ENCODE assay signal across 8 mouse cellular contexts in genomic region chr7:6282749-6283148, GRCm38 (mm10). TPM values are rescaled to one million over a fixed set of nuclear protein-coding genes. Genes with fewer than 3 reads are reported as not detected.
DNase-seq lines count a peak whose midpoint lies in the region; ATAC-seq and TF ChIP-seq lines count a peak whose summit lies in the region.

No protein-coding gene starts in this region.

- peak; percentile 79 to 87 for DNase-seq in CD8-positive naive resting alpha-beta T cell, adult 2 months (ENCODE audit: low read depth in 2 of 2, low spot score in 2 of 2)
- peak; percentile 90 for DNase-seq in kidney, postnatal 0 days (ENCODE audit: low spot score)
- DNase-seq in natural killer cell, adult 2 months (ENCODE audit: low spot score in 2 of 2): peak; percentile 74 to 82

- H3K4me1 ChIP-seq in bone marrow, adult 2 months (ENCODE audit: control insufficient read depth, insufficient read depth, low read length): no peaks in the 10 kb centered on the region; the same call in 1 of the 2 replicates
- H3K4me1 ChIP-seq in heart, embryonic 13.5 days: peaks cover 24% of the 10 kb centered on the region
- peaks cover 5% of the 10 kb centered on the region; the same call in 1 of the 2 replicates for H3K4me1 ChIP-seq in kidney, postnatal 0 days (replicated peaks; ENCODE audit: insufficient read depth, low read length)
- H3K4me1 ChIP-seq in liver, embryonic 12.5 days: peaks cover 44% of the 10 kb centered on the region
- H3K4me1 ChIP-seq in stomach, embryonic 15.5 days: peaks cover 4% of the 10 kb centered on the region; the same call in 1 of the 2 replicates

- peak overlapping the region; percentile 86 for H3K9ac ChIP-seq in heart, embryonic 13.5 days
- no peak overlapping the region for H3K9ac ChIP-seq in kidney, postnatal 0 days (ENCODE audit: low read depth, low read length)
- H3K9ac ChIP-seq in liver, embryonic 12.5 days: peak overlapping the region; percentile 76
- no peak overlapping the region for H3K9ac ChIP-seq in stomach, embryonic 15.5 days

- H3K9me3 ChIP-seq in heart, embryonic 13.5 days: no peaks in the 10 kb centered on the region
- no peaks in the 10 kb centered on the region for H3K9me3 ChIP-seq in kidney, postnatal 0 days (replicated peaks; ENCODE audit: low read length)
- no peaks in the 10 kb centered on the region for H3K9me3 ChIP-seq in liver, embryonic 12.5 days (replicated peaks)
- H3K9me3 ChIP-seq in stomach, embryonic 15.5 days: no peaks in the 10 kb centered on the region

- H3K27ac ChIP-seq in bone marrow, adult 2 months (ENCODE audit: control insufficient read depth, insufficient read depth, low read depth, low read length, poor library complexity): no peak overlapping the region
- H3K27ac ChIP-seq in heart, embryonic 13.5 days (replicated peaks): peak overlapping the region; percentile 80; the same call in 1 of the 2 replicates
- no peak overlapping the region for H3K27ac ChIP-seq in kidney, postnatal 0 days
- H3K27ac ChIP-seq in liver, embryonic 12.5 days: peak overlapping the region; percentile 78
- H3K27ac ChIP-seq in stomach, embryonic 15.5 days: peak overlapping the region; percentile 90; the same call in 1 of the 2 replicates

- H3K4me3 ChIP-seq in bone marrow, adult 2 months (replicated peaks; ENCODE audit: control insufficient read depth, low read depth, low read length): peak overlapping the region; percentile 63
- H3K4me3 ChIP-seq in heart, embryonic 13.5 days: peak overlapping the region; percentile 70
- peak overlapping the region; percentile 55 for H3K4me3 ChIP-seq in kidney, postnatal 0 days (replicated peaks; ENCODE audit: low read depth, low read length)
- peak overlapping the region; percentile 68 for H3K4me3 ChIP-seq in liver, embryonic 12.5 days
- peak overlapping the region; percentile 53 for H3K4me3 ChIP-seq in stomach, embryonic 15.5 days (replicated peaks)

- peak overlapping the region; percentile 73 for H3K4me2 ChIP-seq in heart, embryonic 13.5 days
- H3K4me2 ChIP-seq in kidney, postnatal 0 days (ENCODE audit: low read length): peak overlapping the region; percentile 73
- H3K4me2 ChIP-seq in liver, embryonic 12.5 days: peak overlapping the region; percentile 79
- peak overlapping the region; percentile 61 for H3K4me2 ChIP-seq in stomach, embryonic 15.5 days

- TF ChIP-seq CTCF in bone marrow, adult 2 months (IDR thresholded peaks at IDR 0.05; ENCODE audit: control insufficient read depth, insufficient read depth, low read length): 0 out of 2 replicates have a peak, but pooled peaks have one; percentile 16
- peak; percentile 78 for TF ChIP-seq CTCF in kidney, postnatal 0 days (IDR thresholded peaks at IDR 0.05; ENCODE audit: low read depth)

- no peaks in the 10 kb centered on the region for H3K36me3 ChIP-seq in heart, embryonic 13.5 days
- no peaks in the 10 kb centered on the region for H3K36me3 ChIP-seq in kidney, postnatal 0 days (ENCODE audit: insufficient read depth, low read length)
- no peaks in the 10 kb centered on the region for H3K36me3 ChIP-seq in liver, embryonic 12.5 days
- H3K36me3 ChIP-seq in stomach, embryonic 15.5 days: no peaks in the 10 kb centered on the region

- peak; percentile 71 for ATAC-seq in erythroblast, adult 5-6 weeks (replicated peaks; ENCODE audit: low FRiP score, poor library complexity, severe bottlenecking)
- no peak for ATAC-seq in heart, embryonic 13.5 days (ENCODE audit: extremely low read depth, insufficient number of reproducible peaks, low FRiP score, low TSS enrichment)
- no peak for ATAC-seq in kidney, postnatal 0 days (replicated peaks; ENCODE audit: low FRiP score, low read depth)
- ATAC-seq in liver, embryonic 12.5 days: no peak
- no peak for ATAC-seq in stomach, embryonic 15.5 days (ENCODE audit: insufficient read depth, low FRiP score, low read depth)

- H3K27me3 ChIP-seq in heart, embryonic 13.5 days (replicated peaks): no peaks in the 10 kb centered on the region
- no peaks in the 10 kb centered on the region for H3K27me3 ChIP-seq in kidney, postnatal 0 days (ENCODE audit: insufficient read depth, low read length)
- H3K27me3 ChIP-seq in liver, embryonic 12.5 days (replicated peaks): no peaks in the 10 kb centered on the region
- no peaks in the 10 kb centered on the region for H3K27me3 ChIP-seq in stomach, embryonic 15.5 days (replicated peaks)

- TF ChIP-seq POLR2A in bone marrow, adult 2 months (IDR thresholded peaks at IDR 0.05; ENCODE audit: borderline replicate concordance, control insufficient read depth, low read depth, low read length): no peak

- 0% methylated on average over 1 of the region's 1 CpGs for WGBS in bone marrow, adult 2 months
- 6% methylated on average over 1 of the region's 1 CpGs for WGBS in heart, embryonic 13.5 days
- 3% methylated on average over 1 of the region's 1 CpGs for WGBS in kidney, postnatal 0 days
- WGBS in liver, embryonic 12.5 days (ENCODE audit: insufficient replicate concordance): 0% methylated on average over 1 of the region's 1 CpGs
- 6% methylated on average over 1 of the region's 1 CpGs for WGBS in stomach, embryonic 15.5 days

RNA-seq across cellular contexts. Expression of gene Zfp667, which starts 3.6 kb away (rescaled TPM):
- 1.2 TPM in 1 of 2 replicates, not detected in the other for polyA plus RNA-seq in bone marrow, adult 2 months (2011; ENCODE audit: insufficient read depth, insufficient read length, low replicate concordance, missing spikeins)
- total RNA-seq in erythroblast, adult 5-6 weeks (2015; ENCODE audit: low replicate concordance): not detected in 2 replicates
- 0.09 and 0.84 TPM in 2 replicates for total RNA-seq in erythroblast, adult 5-6 weeks (2017; ENCODE audit: low replicate concordance)
- 3.6 and 4.2 TPM in 2 replicates for polyA plus RNA-seq in heart, embryonic 13.5 days (2015; fragmentation: Nextera tagmentation; extraction: Ambion mirVana)
- polyA plus RNA-seq in kidney, postnatal 0 days (2015; fragmentation: Nextera tagmentation; extraction: Ambion mirVana): 4.8 and 4.9 TPM in 2 replicates
- 8.1 and 8.2 TPM in 2 replicates for polyA plus RNA-seq in liver, embryonic 12.5 days (2016; fragmentation: Nextera tagmentation; extraction: Ambion mirVana)
- polyA plus RNA-seq in stomach, embryonic 15.5 days (2015; fragmentation: Nextera tagmentation; extraction: Ambion mirVana): 8.1 and 9.3 TPM in 2 replicates

RNA-seq across cellular contexts. Expression of gene Epp13, which starts 30.2 kb away (rescaled TPM):
- not detected in 2 replicates for polyA plus RNA-seq in bone marrow, adult 2 months (2011; ENCODE audit: insufficient read depth, insufficient read length, low replicate concordance, missing spikeins)
- total RNA-seq in erythroblast, adult 5-6 weeks (2015; ENCODE audit: low replicate concordance): not detected in 2 replicates
- not detected in 2 replicates for total RNA-seq in erythroblast, adult 5-6 weeks (2017; ENCODE audit: low replicate concordance)
- polyA plus RNA-seq in heart, embryonic 13.5 days (2015; fragmentation: Nextera tagmentation; extraction: Ambion mirVana): not detected in 2 replicates
- not detected in 2 replicates for polyA plus RNA-seq in kidney, postnatal 0 days (2015; fragmentation: Nextera tagmentation; extraction: Ambion mirVana)
- not detected in 2 replicates for polyA plus RNA-seq in liver, embryonic 12.5 days (2016; fragmentation: Nextera tagmentation; extraction: Ambion mirVana)
- not detected in 2 replicates for polyA plus RNA-seq in stomach, embryonic 15.5 days (2015; fragmentation: Nextera tagmentation; extraction: Ambion mirVana)

RNA-seq across cellular contexts. Expression of gene Zfp583, which starts 48.3 kb away (rescaled TPM):
- polyA plus RNA-seq in bone marrow, adult 2 months (2011; ENCODE audit: insufficient read depth, insufficient read length, low replicate concordance, missing spikeins): 1.0 TPM in 1 of 2 replicates, not detected in the other
- total RNA-seq in erythroblast, adult 5-6 weeks (2015; ENCODE audit: low replicate concordance): not detected in 2 replicates
- not detected in 2 replicates for total RNA-seq in erythroblast, adult 5-6 weeks (2017; ENCODE audit: low replicate concordance)
- 2.7 and 4.6 TPM in 2 replicates for polyA plus RNA-seq in heart, embryonic 13.5 days (2015; fragmentation: Nextera tagmentation; extraction: Ambion mirVana)
- polyA plus RNA-seq in kidney, postnatal 0 days (2015; fragmentation: Nextera tagmentation; extraction: Ambion mirVana): 3.2 and 4.2 TPM in 2 replicates
- polyA plus RNA-seq in liver, embryonic 12.5 days (2016; fragmentation: Nextera tagmentation; extraction: Ambion mirVana): 1.6 and 2.1 TPM in 2 replicates
- polyA plus RNA-seq in stomach, embryonic 15.5 days (2015; fragmentation: Nextera tagmentation; extraction: Ambion mirVana): 4.5 and 4.8 TPM in 2 replicates

Comparison
In these comparisons a context has a peak if more than half of its experiments do, and no peak if none do; other contexts are left out.
1. H3K27ac ChIP-seq: peak in heart, embryonic 13.5 days (single experiment), liver, embryonic 12.5 days (single experiment) and stomach, embryonic 15.5 days (single experiment); none in bone marrow, adult 2 months (single experiment) and kidney, postnatal 0 days (single experiment).
2. H3K9ac ChIP-seq: peak in heart, embryonic 13.5 days (single experiment) and liver, embryonic 12.5 days (single experiment); none in kidney, postnatal 0 days (single experiment) and stomach, embryonic 15.5 days (single experiment).
3. Peak in every context shown above with its lines, with median percentiles within 50 percentile points of each other: DNase-seq, H3K4me3 ChIP-seq and H3K4me2 ChIP-seq.